Mouse (Mus musculus) forebrain, embryonic 11.5 days (tissue): ENCODE results near the gene Spop. TPM values are rescaled to one million over a fixed set of nuclear protein-coding genes. Genes with fewer than 3 reads are reported as not detected.

Source experiments
- ATAC-seq: fragments of 200-750 bp; cut with Nextera tagmentation; replicated peaks from 2 replicates; pipeline ENCODE4 v1.8.0; 2017; ENCODE audit warnings: moderate TSS enrichment; ENCODE audit not compliant: low FRiP score
- DNase-seq: peaks from one replicate; pipeline ENCODE4 v3.0.0-alpha.2; 2017; ENCODE audit warnings: low spot score
- H3K27ac ChIP-seq: fragments of 300-500 bp; sonication (generic); 2 replicates; pipeline ENCODE4 v1.5.1; 2014; ENCODE audit warnings: low read depth, low read length
- H3K27me3 ChIP-seq: fragments of 300-500 bp; sonication (generic); 2 replicates; pipeline ENCODE4 v1.6.1; 2014; ENCODE audit warnings: mild to moderate bottlenecking, low read length, mixed read lengths; ENCODE audit not compliant: control insufficient read depth, insufficient read depth
- H3K36me3 ChIP-seq: fragments of 300-500 bp; sonication (generic); 2 replicates; pipeline ENCODE4 v1.6.1; 2014; ENCODE audit warnings: mild to moderate bottlenecking, low read length, moderate library complexity, mixed read lengths; ENCODE audit not compliant: control insufficient read depth, insufficient read depth
- H3K4me1 ChIP-seq: fragments of 300-500 bp; sonication (generic); replicated peaks from 2 replicates; pipeline ENCODE4 v1.6.1; 2014; ENCODE audit warnings: low read length, mixed read lengths; ENCODE audit not compliant: control insufficient read depth, insufficient read depth
- H3K4me2 ChIP-seq: fragments of 300-500 bp; sonication (generic); 2 replicates; pipeline ENCODE4 v1.6.1; 2014; ENCODE audit warnings: low read depth, mild to moderate bottlenecking, low read length, moderate library complexity, mixed read lengths; ENCODE audit not compliant: severe bottlenecking
- H3K4me3 ChIP-seq: fragments of 300-500 bp; sonication (generic); 2 replicates; pipeline ENCODE4 v1.5.1; 2014; ENCODE audit warnings: low read depth, low read length
- H3K9ac ChIP-seq: fragments of 300-500 bp; sonication (generic); 2 replicates; pipeline ENCODE4 v1.6.1; 2014; ENCODE audit warnings: low read length
- H3K9me3 ChIP-seq: fragments of 300-500 bp; sonication (generic); 2 replicates; pipeline ENCODE4 v1.6.1; 2016; ENCODE audit warnings: low read length, mixed read lengths; ENCODE audit not compliant: control insufficient read depth
- WGBS: fragments of 180-500 bp; shearing (Covaris S2); extraction: QIAGEN DNeasy Blood & Tissue Kit; methylation state at CpG from one replicate; pipeline ENCODE4 v1.1.7; 2014; 5-methylcytosine and 5-hydroxymethylcytosine counted together
- polyA plus RNA-seq: library from polyadenylated mRNA; unstranded; fragments of >200 nt; fragmentation: Nextera tagmentation; extraction: Ambion mirVana; gene quantifications from 2 replicates; pipeline ENCODE4 v1.2.1, GENCODE M21; 2014

Spop gene
- polyA plus RNA-seq, 1 experiment from 2014 or later: 144 TPM

DNA sequence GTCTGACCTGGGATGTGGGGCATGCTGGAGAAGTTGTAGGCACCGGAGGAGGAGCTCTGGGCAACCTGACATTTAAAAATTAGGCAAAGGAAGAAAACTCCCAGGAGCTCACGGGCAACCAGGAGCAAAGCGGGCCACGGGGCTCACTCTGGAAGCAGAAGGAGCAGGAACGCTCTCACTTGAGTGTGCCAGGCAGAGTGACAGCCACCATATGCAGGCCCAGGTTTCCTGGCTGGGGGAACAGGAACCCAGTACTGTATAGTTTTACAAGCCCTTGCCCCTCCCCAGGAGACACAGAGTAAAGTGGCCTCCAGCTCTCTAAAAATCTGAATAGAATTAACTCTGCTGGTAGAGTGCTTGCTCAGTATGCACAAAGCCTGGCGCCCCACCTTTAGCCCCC lies 103.3 kb downstream of the Spop start:
- 0 out of 2 replicates have a peak overlapping the region, but pooled peaks have one; percentile 6 for H3K4me2 ChIP-seq
- DNase-seq: no peak
- peaks cover 38% of the 10 kb centered on the region for H3K27me3 ChIP-seq
- ATAC-seq: no peak
- H3K9ac ChIP-seq: no peak overlapping the region
- H3K4me3 ChIP-seq: no peak overlapping the region
- no peak overlapping the region for H3K27ac ChIP-seq
- no peaks in the 10 kb centered on the region for H3K9me3 ChIP-seq
- peaks cover 29% of the 10 kb centered on the region for H3K4me1 ChIP-seq
- WGBS: 60% methylated on average over 6 of the region's 6 CpGs
- H3K36me3 ChIP-seq: no peaks in the 10 kb centered on the region

DNA sequence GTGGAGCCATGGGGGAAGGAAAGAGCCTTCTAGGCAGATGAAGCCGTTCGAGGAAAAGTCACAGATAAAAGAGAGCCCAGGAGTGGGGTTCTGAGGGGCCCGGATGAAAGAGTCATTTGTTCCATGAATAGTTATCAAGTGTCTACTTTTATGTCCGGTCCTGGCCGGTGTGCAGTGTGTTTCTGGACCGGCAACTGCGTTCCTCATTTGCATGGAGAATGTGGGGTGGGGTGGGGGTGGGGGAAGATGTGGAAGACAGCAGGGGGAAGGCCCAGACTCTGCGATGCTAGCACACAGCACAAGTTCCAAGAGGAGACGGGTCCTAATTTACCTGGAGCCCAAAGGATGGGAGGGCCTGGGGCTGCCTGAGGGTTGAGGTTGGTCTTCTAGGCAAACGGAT lies 105.4 kb downstream of the Spop start:
- ATAC-seq (no peak), DNase-seq (no peak)
- Histone ChIP-seq H3K4me1 (peaks cover 22% of the 10 kb centered on the region; the same call in 1 of the 2 replicates), H3K27me3 (peaks cover 18% of the 10 kb centered on the region), H3K9me3 (no peaks in the 10 kb centered on the region), H3K36me3 (no peaks in the 10 kb centered on the region), H3K27ac (no peak overlapping the region), H3K4me3 (no peak overlapping the region), H3K4me2 (no peak overlapping the region), H3K9ac (no peak overlapping the region)
- WGBS: 69% methylated on average over 10 of the region's 10 CpGs

- H3K9ac ChIP-seq: peak overlapping the region; percentile 40
- H3K4me3 ChIP-seq: no peak overlapping the region
- H3K27ac ChIP-seq: no peak overlapping the region
- DNase-seq: no peak
- H3K9me3 ChIP-seq: no peaks in the 10 kb centered on the region
- no peak for ATAC-seq
- H3K36me3 ChIP-seq: no peaks in the 10 kb centered on the region
- peaks cover 18% of the 10 kb centered on the region; the same call in 1 of the 2 replicates for H3K4me1 ChIP-seq
- H3K27me3 ChIP-seq: peaks cover 11% of the 10 kb centered on the region
- H3K4me2 ChIP-seq: no peak overlapping the region
- 36% methylated on average over 3 of the region's 3 CpGs for WGBS
Observed at GRCm38 (mm10) chr11:95519996-95520395, 106.1 kb downstream of the Spop start.

- H3K9ac ChIP-seq: peak overlapping the region; percentile 40
- H3K4me2 ChIP-seq: peak overlapping the region; percentile 54
- WGBS: 5% methylated on average over 27 of the region's 27 CpGs
- peak; percentile 60 for ATAC-seq
- no peaks in the 10 kb centered on the region for H3K9me3 ChIP-seq
- H3K4me1 ChIP-seq: peaks cover 18% of the 10 kb centered on the region; the same call in 1 of the 2 replicates
- no peaks in the 10 kb centered on the region for H3K36me3 ChIP-seq
- peak overlapping the region; percentile 11 for H3K4me3 ChIP-seq
- no peak overlapping the region for H3K27ac ChIP-seq
- DNase-seq: peak; percentile 95
- peaks cover 5% of the 10 kb centered on the region for H3K27me3 ChIP-seq
Observed at GRCm38 (mm10) chr11:95520456-95521072, 106.7 kb downstream of the Spop start.

DNA sequence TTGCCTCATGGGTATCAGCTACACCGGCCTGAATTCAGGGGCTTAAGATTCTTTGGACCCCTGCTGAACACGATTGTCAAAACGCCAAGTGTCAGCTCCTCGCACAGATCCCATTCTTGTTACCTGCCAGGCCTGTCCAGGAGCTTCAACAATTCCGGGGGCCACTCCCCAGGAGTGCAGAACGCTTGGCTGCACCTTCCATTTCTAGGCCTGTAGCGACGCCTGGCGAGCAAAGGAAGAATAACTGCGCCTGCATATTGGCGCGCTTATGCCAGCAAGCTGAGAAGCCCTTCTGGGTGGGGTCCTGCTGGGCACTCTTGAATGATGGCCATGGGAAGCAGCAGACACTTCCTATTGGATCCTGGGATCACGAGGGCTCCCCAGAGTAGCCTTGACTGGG lies 107.7 kb downstream of the Spop start:
- ATAC-seq: peak; percentile 22; the same call in 1 of the 2 replicates
- Histone ChIP-seq H3K27ac (no peak overlapping the region), H3K27me3 (0 out of 2 replicates have a peak, but pooled peaks cover under 1% of the 10 kb centered on the region), H3K4me3 (0 out of 2 replicates have a peak overlapping the region, but pooled peaks have one; percentile 6), H3K4me1 (peaks cover 11% of the 10 kb centered on the region; the same call in 1 of the 2 replicates), H3K9me3 (no peaks in the 10 kb centered on the region), H3K9ac (no peak overlapping the region; the same call in 1 of the 2 replicates), H3K4me2 (peak overlapping the region; percentile 32; the same call in 1 of the 2 replicates), H3K36me3 (no peaks in the 10 kb centered on the region)
- WGBS: under 1% methylated on average over 13 of the region's 13 CpGs
- DNase-seq: peak; percentile 90

- H3K9ac ChIP-seq: no peak overlapping the region
- DNase-seq (no peak), ATAC-seq (no peak)
- H3K4me3 ChIP-seq: no peak overlapping the region
- no peaks in the 10 kb centered on the region for H3K27me3 ChIP-seq
- 90% methylated on average over 8 of the region's 8 CpGs for WGBS
- no peaks in the 10 kb centered on the region for H3K9me3 ChIP-seq
- H3K36me3 ChIP-seq: no peaks in the 10 kb centered on the region
- no peak overlapping the region for H3K27ac ChIP-seq
- no peak overlapping the region for H3K4me2 ChIP-seq
- H3K4me1 ChIP-seq: no peaks in the 10 kb centered on the region
Observed at GRCm38 (mm10) chr11:95527307-95527706, 113.4 kb downstream of the Spop start.

DNA sequence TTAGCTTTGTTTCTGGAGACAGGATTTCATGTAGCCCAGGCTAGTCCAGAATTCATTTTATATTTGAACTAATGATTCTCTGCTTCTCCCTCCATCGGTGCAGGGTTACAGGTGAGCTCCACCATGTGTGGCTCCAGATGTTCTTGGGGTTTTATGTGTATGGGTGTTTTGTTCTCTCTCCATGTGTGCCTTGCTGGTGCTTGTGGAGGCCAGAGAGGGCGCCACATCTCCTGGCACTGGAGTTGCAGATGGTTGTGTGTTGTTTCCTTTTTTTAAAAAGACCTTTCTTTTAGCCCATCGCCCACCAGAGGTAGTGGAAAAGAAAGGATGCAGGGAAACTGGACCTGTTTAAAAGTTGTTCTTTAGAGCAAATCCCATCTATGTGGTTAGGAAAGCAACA lies 114.4 kb downstream of the Spop start:
- peak; percentile 40 for DNase-seq
- WGBS: 89% methylated on average over 3 of the region's 3 CpGs
- no peak overlapping the region for H3K9ac ChIP-seq

DNA sequence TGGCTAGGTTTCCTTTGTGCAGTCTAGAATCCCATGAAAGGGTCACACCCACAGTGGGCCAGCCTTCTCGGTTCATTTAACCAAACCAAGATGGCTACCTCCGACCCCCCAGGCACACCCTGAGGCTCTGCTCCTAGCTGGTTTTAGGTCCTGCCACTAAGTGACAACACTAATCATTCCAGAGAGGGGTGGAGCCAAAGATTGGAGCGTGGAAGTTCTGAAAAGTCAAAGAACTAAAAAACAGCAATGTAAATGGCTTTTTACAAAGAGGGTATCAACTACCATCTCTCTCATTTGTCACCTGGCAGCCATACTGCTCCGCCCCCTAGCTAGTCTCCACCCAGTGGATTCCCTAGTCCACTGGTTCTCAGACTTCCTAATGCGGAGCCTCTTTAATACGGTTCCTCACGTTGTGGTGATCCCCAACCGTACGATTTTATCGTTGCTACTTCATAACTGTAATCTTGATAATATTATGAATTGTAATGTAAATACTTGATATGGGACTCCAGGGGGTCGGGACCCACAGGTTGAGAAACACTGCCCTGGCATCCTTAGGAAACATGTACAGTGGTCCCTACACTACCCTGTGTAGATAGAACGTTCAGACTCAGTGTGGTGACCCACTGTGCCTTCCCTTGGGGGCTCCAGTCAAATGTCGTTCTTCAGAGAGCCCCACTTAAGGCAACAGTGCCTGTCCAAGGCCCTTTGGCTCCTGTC lies 118.6 kb downstream of the Spop start:
- Histone ChIP-seq H3K27me3 (no peaks in the 10 kb centered on the region), H3K27ac (no peak overlapping the region), H3K4me2 (no peak overlapping the region), H3K4me3 (no peak overlapping the region), H3K36me3 (no peaks in the 10 kb centered on the region), H3K9ac (no peak overlapping the region), H3K4me1 (no peaks in the 10 kb centered on the region; the same call in 1 of the 2 replicates), H3K9me3 (no peaks in the 10 kb centered on the region)
- WGBS: 76% methylated on average over 13 of the region's 13 CpGs
- DNase-seq (no peak), ATAC-seq (no peak)

More for the DNA sequence above, 114.4 kb downstream of the Spop start:
- no peak for ATAC-seq
- no peak overlapping the region for H3K4me2 ChIP-seq
- H3K36me3 ChIP-seq: no peaks in the 10 kb centered on the region
- no peaks in the 10 kb centered on the region for H3K9me3 ChIP-seq
- H3K4me3 ChIP-seq: no peak overlapping the region
- no peak overlapping the region for H3K27ac ChIP-seq
- H3K4me1 ChIP-seq: no peaks in the 10 kb centered on the region
- no peaks in the 10 kb centered on the region for H3K27me3 ChIP-seq
